Mouse (Mus musculus) megakaryocyte, embryonic 14.5 days (primary cell): ENCODE data around the gene Mrln.

Experiments used
- FLI1 ChIP-seq: IDR thresholded peaks from 2 replicates; pipeline ENCODE4 v1.6.1; 2012; ENCODE audit warnings: low read length, inconsistent platforms, mixed read lengths
- GATA1 ChIP-seq: IDR thresholded peaks from 3 replicates; pipeline ENCODE4 v1.6.1; 2012; ENCODE audit warnings: mixed read lengths, low read length, inconsistent platforms, borderline replicate concordance

- TF ChIP-seq GATA1 (no peak), FLI1 (no peak)
These were observed 23.0 kb upstream of the Mrln start for GRCm38 (mm10) chr10:70181279-70181972.
